Mouse (Mus musculus) liver, embryonic 12.5 days (tissue): ENCODE measurements around the gene Ltbp4. TPM values are rescaled to one million over a fixed set of nuclear protein-coding genes. Genes with fewer than 3 reads are reported as not detected.

Experiments used
- ATAC-seq: fragments of 200-750 bp; cut with Nextera tagmentation; 2 replicates; pipeline ENCODE4 v1.8.0; 2017; ENCODE audit warnings: moderate number of reproducible peaks, mild to moderate bottlenecking, moderate library complexity
- H3K27ac ChIP-seq: fragments of 300-500 bp; sonication (generic); 2 replicates; pipeline ENCODE4 v1.5.1; 2016; ENCODE audit warnings: mild to moderate bottlenecking
- H3K27me3 ChIP-seq: fragments of 300-500 bp; sonication (generic); replicated peaks from 2 replicates; pipeline ENCODE4 v1.6.1; 2016; ENCODE audit warnings: mild to moderate bottlenecking, moderate library complexity
- H3K36me3 ChIP-seq: fragments of 300-500 bp; sonication (generic); 2 replicates; pipeline ENCODE4 v1.6.1; 2016; ENCODE audit warnings: mild to moderate bottlenecking, moderate library complexity
- H3K4me1 ChIP-seq: fragments of 300-500 bp; sonication (generic); 2 replicates; pipeline ENCODE4 v1.6.1; 2016
- H3K4me2 ChIP-seq: fragments of 300-500 bp; sonication (generic); 2 replicates; pipeline ENCODE4 v1.6.1; 2016; ENCODE audit warnings: mild to moderate bottlenecking, moderate library complexity
- H3K4me3 ChIP-seq: fragments of 300-500 bp; sonication (generic); 2 replicates; pipeline ENCODE4 v1.5.1; 2016; ENCODE audit warnings: mild to moderate bottlenecking, moderate library complexity
- H3K9ac ChIP-seq: fragments of 300-500 bp; sonication (generic); 2 replicates; pipeline ENCODE4 v1.6.1; 2016; ENCODE audit warnings: mild to moderate bottlenecking, moderate library complexity
- H3K9me3 ChIP-seq: fragments of 300-500 bp; sonication (generic); replicated peaks from 2 replicates; pipeline ENCODE4 v1.6.1; 2016; ENCODE audit warnings: mild to moderate bottlenecking, moderate library complexity
- WGBS: fragments of 180-500 bp; shearing (Covaris S2); methylation state at CpG from one replicate; pipeline ENCODE4 v1.1.7; 2016; ENCODE audit not compliant: insufficient replicate concordance; 5-methylcytosine and 5-hydroxymethylcytosine counted together
- polyA plus RNA-seq: library from polyadenylated mRNA; unstranded; fragments of >200 nt; fragmentation: Nextera tagmentation; extraction: Ambion mirVana; gene quantifications from 2 replicates; pipeline ENCODE4 v1.2.1, GENCODE M21; 2016

Gene Ltbp4
- polyA plus RNA-seq, 1 experiment from 2014 or later, result 5.7 TPM

DNA sequence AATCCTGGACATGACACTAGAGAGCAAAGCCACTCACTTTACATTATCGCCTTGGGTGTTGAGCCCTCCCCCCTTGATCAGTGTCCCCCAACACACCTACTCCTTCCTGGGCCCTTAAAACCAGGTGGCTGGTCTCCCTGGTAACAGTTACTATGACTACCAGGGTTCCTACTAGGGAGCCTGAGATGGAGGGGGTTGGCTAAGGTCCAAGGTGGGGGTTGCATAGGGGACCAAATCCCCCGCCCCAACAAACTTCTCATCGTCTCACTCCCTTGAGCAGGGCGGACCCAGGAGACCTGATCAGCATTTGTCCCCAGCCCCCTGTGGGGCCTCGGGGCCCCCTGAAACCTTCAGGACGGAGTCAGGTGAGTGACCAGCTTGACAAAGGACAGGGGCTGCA lies 75.6 kb downstream of the Ltbp4 start:
- Histone ChIP-seq H3K27ac (no peak overlapping the region), H3K4me3 (no peak overlapping the region), H3K9ac (no peak overlapping the region), H3K27me3 (peaks cover 9% of the 10 kb centered on the region; the same call in 1 of the 2 replicates), H3K4me2 (no peak overlapping the region), H3K36me3 (no peaks in the 10 kb centered on the region), H3K9me3 (no peaks in the 10 kb centered on the region), H3K4me1 (peaks cover 27% of the 10 kb centered on the region)
- ATAC-seq, result no peak
- 66% methylated on average over 6 of the region's 6 CpGs for WGBS

- Histone ChIP-seq H3K9ac (no peak overlapping the region), H3K4me1 (peaks cover 37% of the 10 kb centered on the region), H3K36me3 (no peaks in the 10 kb centered on the region), H3K4me3 (no peak overlapping the region), H3K27me3 (peaks cover 9% of the 10 kb centered on the region; the same call in 1 of the 2 replicates), H3K4me2 (no peak overlapping the region), H3K9me3 (no peaks in the 10 kb centered on the region), H3K27ac (no peak overlapping the region)
- WGBS, result 57% methylated on average over 7 of the region's 7 CpGs
- no peak for ATAC-seq
Measured at GRCm38 (mm10) chr7:27260856-27261255, 76.6 kb downstream of the Ltbp4 start.

GRCm38 (mm10) chr7:27259771-27260170 lies 77.7 kb downstream of the Ltbp4 start:
- Histone ChIP-seq H3K27ac (no peak overlapping the region), H3K27me3 (peaks cover 9% of the 10 kb centered on the region; the same call in 1 of the 2 replicates), H3K36me3 (no peaks in the 10 kb centered on the region), H3K9ac (peak overlapping the region; percentile 86), H3K4me1 (peaks cover 48% of the 10 kb centered on the region), H3K4me2 (peak overlapping the region; percentile 99), H3K4me3 (peak overlapping the region; percentile 74), H3K9me3 (no peaks in the 10 kb centered on the region)
- 62% methylated on average over 5 of the region's 5 CpGs for WGBS
- no peak for ATAC-seq

GRCm38 (mm10) chr7:27259271-27259721 lies 78.2 kb downstream of the Ltbp4 start:
- peaks cover 53% of the 10 kb centered on the region for H3K4me1 ChIP-seq
- peak overlapping the region; percentile 86 for H3K9ac ChIP-seq
- H3K9me3 ChIP-seq, result no peaks in the 10 kb centered on the region
- no peak overlapping the region for H3K27ac ChIP-seq
- ATAC-seq, result no peak
- no peaks in the 10 kb centered on the region for H3K36me3 ChIP-seq
- H3K4me2 ChIP-seq, result peak overlapping the region; percentile 99
- H3K27me3 ChIP-seq, result peaks cover 9% of the 10 kb centered on the region; the same call in 1 of the 2 replicates
- peak overlapping the region; percentile 74 for H3K4me3 ChIP-seq
- WGBS, result 24% methylated on average over 9 of the region's 9 CpGs

DNA sequence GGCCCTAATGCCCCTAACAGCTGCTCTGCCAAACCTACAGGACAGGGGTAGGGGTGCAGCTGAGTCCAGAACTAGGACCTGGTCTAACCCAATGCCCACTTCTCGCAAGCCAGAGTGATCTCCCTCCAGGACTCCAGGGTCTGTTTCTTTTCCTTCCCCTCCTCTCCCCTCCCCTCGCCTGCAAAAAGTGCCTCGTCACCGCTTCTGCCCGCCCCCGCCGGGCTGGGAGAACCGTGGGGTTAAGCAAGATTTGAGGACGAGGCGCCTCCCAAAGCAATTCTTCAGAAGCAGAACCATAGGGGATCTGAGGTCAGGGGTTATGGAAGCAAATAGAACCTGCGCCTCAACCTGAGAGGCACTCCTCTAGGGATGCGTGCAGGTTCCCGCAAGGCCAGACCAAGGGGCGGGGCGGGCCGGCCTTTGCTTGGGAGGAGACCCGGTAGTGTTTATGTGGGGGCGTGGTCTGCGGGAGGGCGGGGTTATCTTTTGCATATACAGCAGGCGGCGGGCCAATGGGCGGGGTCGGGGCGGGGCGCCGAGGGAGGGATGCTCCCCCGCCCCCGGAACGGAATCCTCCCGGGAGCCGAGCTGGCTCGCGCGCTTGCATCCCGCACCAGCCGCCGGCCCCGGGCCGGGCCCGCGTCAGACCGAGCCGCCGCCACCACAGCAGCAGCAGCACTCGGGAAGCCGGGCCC lies 79.1 kb downstream of the Ltbp4 start, which contains the start of gene Numbl:
Gene Numbl (plus strand): TSS at position 229 of the 695 bp plus-strand sequence.
- H3K36me3 ChIP-seq, result peaks cover 2% of the 10 kb centered on the region; the same call in 1 of the 2 replicates
- H3K4me1 ChIP-seq, result peaks cover 56% of the 10 kb centered on the region
- H3K9me3 ChIP-seq, result no peaks in the 10 kb centered on the region
- ATAC-seq, result peak; percentile 88
- WGBS, result under 1% methylated on average over 46 of the region's 47 CpGs
- H3K4me3 ChIP-seq, result peak within 1 kb of the TSS; percentile 74
- peak within 1 kb of the TSS; percentile 86 for H3K9ac ChIP-seq
- H3K4me2 ChIP-seq, result peak within 1 kb of the TSS; percentile 99
- H3K27ac ChIP-seq, result peak within 1 kb of the TSS; percentile 70
- peaks cover 9% of the 10 kb centered on the region; the same call in 1 of the 2 replicates for H3K27me3 ChIP-seq

DNA sequence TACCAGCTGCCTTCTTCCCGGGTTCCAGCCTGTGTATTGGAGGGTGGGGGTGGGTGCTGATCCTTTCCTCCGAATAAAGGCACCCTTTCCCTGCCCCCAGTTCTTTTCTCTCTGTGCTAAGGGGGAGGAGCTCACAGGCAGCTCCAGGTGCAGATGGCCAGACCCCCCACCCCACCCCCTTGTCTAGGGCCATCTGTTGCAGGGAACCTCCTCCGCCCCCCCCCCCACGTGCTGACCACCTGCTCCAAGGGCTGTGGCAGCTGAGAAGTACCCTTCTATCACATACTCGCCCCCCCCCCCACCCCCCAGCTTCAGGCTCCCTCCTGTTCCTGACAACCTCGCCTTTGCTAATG lies 79.7 kb downstream of the Ltbp4 start:
- peak overlapping the region; percentile 86 for H3K9ac ChIP-seq
- WGBS, result 15% methylated on average over 6 of the region's 6 CpGs

DNA sequence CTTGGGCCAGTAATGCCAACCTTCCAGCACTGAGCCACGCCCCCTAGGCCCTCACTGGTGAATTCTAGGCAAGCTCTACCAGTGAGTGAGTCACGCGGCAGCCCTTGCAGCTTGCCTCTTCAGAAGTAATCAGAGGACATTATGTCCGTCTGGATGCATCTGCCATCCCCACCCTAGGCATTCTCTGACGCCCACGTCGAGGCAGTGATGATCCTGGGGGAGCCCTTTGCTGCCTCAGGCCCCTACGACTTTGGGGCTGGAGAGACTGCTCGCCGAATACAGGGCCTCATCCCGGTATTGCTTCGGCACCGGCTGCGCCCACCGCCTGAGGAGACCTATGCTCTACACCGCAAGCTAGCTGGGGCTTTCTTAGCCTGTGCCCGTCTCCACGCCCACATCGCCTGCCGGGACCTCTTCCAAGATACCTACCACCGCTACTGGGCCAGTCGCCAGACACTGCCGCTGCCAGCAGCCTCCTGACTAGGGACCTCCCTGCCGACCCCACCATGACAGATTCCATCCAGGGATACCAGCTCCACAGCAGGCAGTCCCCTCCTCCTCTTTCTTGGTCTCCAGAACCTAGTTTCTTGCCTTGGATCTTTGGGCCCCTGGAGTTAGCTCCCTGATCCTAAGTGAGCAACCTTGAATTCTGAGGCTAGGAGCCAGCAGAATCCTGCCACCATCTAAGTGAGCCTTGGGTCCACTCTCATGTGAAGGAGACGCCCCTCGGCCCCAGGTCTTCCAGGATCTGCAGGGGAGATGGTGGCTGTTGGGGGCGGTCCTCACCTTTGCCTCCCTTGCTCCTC lies 80.2 kb downstream of the Ltbp4 start:
- peaks cover 56% of the 10 kb centered on the region for H3K4me1 ChIP-seq

More for the DNA sequence above, 79.7 kb downstream of the Ltbp4 start:
- Histone ChIP-seq H3K4me1 (peaks cover 56% of the 10 kb centered on the region), H3K9me3 (no peaks in the 10 kb centered on the region), H3K27me3 (peaks cover 9% of the 10 kb centered on the region; the same call in 1 of the 2 replicates), H3K4me3 (peak overlapping the region; percentile 74), H3K36me3 (peaks cover 4% of the 10 kb centered on the region; the same call in 1 of the 2 replicates), H3K27ac (peak overlapping the region; percentile 70), H3K4me2 (peak overlapping the region; percentile 99)
- ATAC-seq, result no peak

GRCm38 (mm10) chr7:27255721-27256120 lies 81.8 kb downstream of the Ltbp4 start:
- peaks cover 9% of the 10 kb centered on the region; the same call in 1 of the 2 replicates for H3K27me3 ChIP-seq
- no peak for ATAC-seq
- no peak overlapping the region for H3K4me2 ChIP-seq
- H3K4me1 ChIP-seq, result peaks cover 68% of the 10 kb centered on the region
- peaks cover 4% of the 10 kb centered on the region; the same call in 1 of the 2 replicates for H3K36me3 ChIP-seq
- H3K9ac ChIP-seq, result no peak overlapping the region
- 66% methylated on average over 3 of the region's 3 CpGs for WGBS
- no peaks in the 10 kb centered on the region for H3K9me3 ChIP-seq
- H3K27ac ChIP-seq, result no peak overlapping the region
- H3K4me3 ChIP-seq, result no peak overlapping the region

More for the DNA sequence above, 80.2 kb downstream of the Ltbp4 start:
- no peaks in the 10 kb centered on the region for H3K9me3 ChIP-seq
- peak overlapping the region; percentile 86 for H3K9ac ChIP-seq
- ATAC-seq, result no peak
- H3K27ac ChIP-seq, result peak overlapping the region; percentile 70
- peak overlapping the region; percentile 99 for H3K4me2 ChIP-seq
- peaks cover 4% of the 10 kb centered on the region; the same call in 1 of the 2 replicates for H3K36me3 ChIP-seq
- WGBS, result 55% methylated on average over 27 of the region's 27 CpGs
- H3K27me3 ChIP-seq, result peaks cover 9% of the 10 kb centered on the region; the same call in 1 of the 2 replicates
- peak overlapping the region; percentile 74; the same call in 1 of the 2 replicates for H3K4me3 ChIP-seq

Other genes starting within 250 kb of the Ltbp4 start
- not detected in 2 replicates for gene Cyp2f2, start 217.8 kb downstream of the Ltbp4 start, polyA plus RNA-seq
- not detected in 2 replicates for gene Cyp2t4, start 184.0 kb downstream of the Ltbp4 start, polyA plus RNA-seq
- 39.9 and 41.9 TPM in 2 replicates for gene Egln2, start 170.9 kb downstream of the Ltbp4 start, polyA plus RNA-seq
- gene Rab4b, start 158.8 kb downstream of the Ltbp4 start, polyA plus RNA-seq, result 32.4 TPM in 2 replicates
- 0.24 TPM in 1 of 2 replicates, not detected in the other for gene Gm21983, start 156.6 kb downstream of the Ltbp4 start, polyA plus RNA-seq
- gene Mia, start 156.5 kb downstream of the Ltbp4 start, polyA plus RNA-seq, result 0.29 and 0.45 TPM in 2 replicates
- gene BC024978, start 141.9 kb downstream of the Ltbp4 start, polyA plus RNA-seq, result 1.5 TPM in 2 replicates
- 150 and 163 TPM in 2 replicates for gene Snrpa, start 141.4 kb downstream of the Ltbp4 start, polyA plus RNA-seq
- 3.5 and 4.1 TPM in 2 replicates for gene Itpkc, start 109.0 kb downstream of the Ltbp4 start, polyA plus RNA-seq
- 14.2 and 15.7 TPM in 2 replicates for gene Coq8b, start 104.7 kb downstream of the Ltbp4 start, polyA plus RNA-seq
- 3.9 and 4.0 TPM in 2 replicates for gene Numbl, start 79.3 kb downstream of the Ltbp4 start, polyA plus RNA-seq
- 32.1 and 36.1 TPM in 2 replicates for gene Shkbp1, start 18.3 kb upstream of the Ltbp4 start, polyA plus RNA-seq
- gene Gm20479, start 19.7 kb upstream of the Ltbp4 start, polyA plus RNA-seq, result not detected in 2 replicates
- gene Sptbn4, start 110.0 kb upstream of the Ltbp4 start, polyA plus RNA-seq, result 0.11 and 0.12 TPM in 2 replicates
- gene Blvrb, start 110.3 kb upstream of the Ltbp4 start, polyA plus RNA-seq, result 895 and 897 TPM in 2 replicates
- gene Sertad3, start 136.1 kb upstream of the Ltbp4 start, polyA plus RNA-seq, result 24.6 and 26.3 TPM in 2 replicates
- 19.5 and 20.9 TPM in 2 replicates for gene Sertad1, start 149.2 kb upstream of the Ltbp4 start, polyA plus RNA-seq
- 0.91 and 1.2 TPM in 2 replicates for gene Prx, start 161.6 kb upstream of the Ltbp4 start, polyA plus RNA-seq
- gene Hipk4, start 185.6 kb upstream of the Ltbp4 start, polyA plus RNA-seq, result 0.17 and 0.23 TPM in 2 replicates
- 46.6 and 49.1 TPM in 2 replicates for gene Pld3, start 215.5 kb upstream of the Ltbp4 start, polyA plus RNA-seq
- 26.3 and 27.5 TPM in 2 replicates for gene 2310022A10Rik, start 215.5 kb upstream of the Ltbp4 start, polyA plus RNA-seq